Mouse (Mus musculus) heart, postnatal 0 days (tissue): ENCODE results near the gene Clec2g.

Source experiments
- CTCF ChIP-seq: IDR thresholded peaks from 2 replicates; pipeline ENCODE4 v1.5.1; 2016; ENCODE audit warnings: antibody characterized with exemption, control low read depth, low read depth
- EP300 ChIP-seq: IDR thresholded peaks from 2 replicates; pipeline ENCODE4 v1.6.1; 2016; ENCODE audit warnings: antibody characterized with exemption, low read depth

GRCm38 (mm10) chr6:128895404-128896001, 38.7 kb upstream of the Clec2g start:
- TF ChIP-seq CTCF (no peak), EP300 (no peak)
